Mouse (Mus musculus): ENCODE measurements at regions not wholly inside any gene's neighbourhood (a gene's known extent, or its start where the extent isn't known, plus 50 kb on each side); places are given as distances from the start of the nearest gene placed in this dataset.

DNA sequence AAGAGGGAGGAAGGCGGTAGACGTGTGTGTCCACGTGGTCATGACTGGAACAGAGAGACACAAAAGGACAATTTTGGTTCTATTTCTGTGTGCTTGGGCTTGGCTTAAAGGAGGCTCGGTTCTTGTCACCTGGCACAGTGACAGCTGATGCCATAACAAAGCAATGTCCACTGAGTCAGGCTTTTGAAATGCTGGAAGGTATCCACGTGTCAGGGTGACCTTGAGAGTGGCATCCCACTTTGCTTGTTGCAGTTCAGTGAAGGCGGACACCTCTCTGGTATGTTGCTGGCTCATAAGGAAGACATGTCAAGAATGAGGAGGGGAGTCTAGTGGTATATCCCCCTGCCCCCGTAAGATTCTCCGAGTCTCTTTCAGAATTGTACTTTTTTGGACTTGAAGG lies 192.6 kb upstream of the Ddhd1 start:
- 35% methylated on average over 8 of the region's 8 CpGs for WGBS
- H3K4me3 ChIP-seq: no peak overlapping the region
- H3K27ac ChIP-seq: peak overlapping the region; percentile 35
- ATAC-seq (replicated peaks; ENCODE audit: insufficient number of reproducible peaks, insufficient read depth, low FRiP score, low read depth): peak; percentile 58; the same call in 1 of the 2 replicates
- no peak overlapping the region for H3K9ac ChIP-seq
- peaks cover 16% of the 10 kb centered on the region for H3K4me1 ChIP-seq (replicated peaks)
- no peaks in the 10 kb centered on the region for H3K9me3 ChIP-seq (replicated peaks)
- H3K36me3 ChIP-seq: no peaks in the 10 kb centered on the region
- H3K27me3 ChIP-seq: no peaks in the 10 kb centered on the region
- H3K4me2 ChIP-seq: 0 out of 2 replicates have a peak overlapping the region, but pooled peaks have one; percentile 19

DNA sequence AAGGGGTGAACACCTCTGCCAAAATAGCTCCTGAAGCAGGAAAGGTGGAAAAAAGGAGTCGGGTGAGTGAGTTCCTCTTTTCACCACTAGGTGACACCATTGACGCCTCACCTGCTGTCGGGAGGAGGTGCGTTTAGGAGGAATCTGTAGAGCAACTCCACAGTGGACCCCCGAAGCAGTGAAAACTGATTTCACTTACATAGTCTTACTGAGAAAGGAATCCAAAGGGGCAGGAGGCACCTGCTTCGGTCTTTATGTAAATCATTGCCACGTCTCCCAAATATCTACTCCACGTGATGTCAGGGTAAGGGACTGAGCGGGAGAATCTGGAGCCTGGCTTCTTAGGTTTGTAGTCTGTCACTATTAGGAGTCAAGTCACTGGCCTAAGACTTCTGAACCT lies 220.5 kb upstream of the Ddhd1 start:
- Histone ChIP-seq H3K9ac (no peak overlapping the region), H3K4me3 (peak overlapping the region; percentile 17; the same call in 1 of the 2 replicates), H3K27me3 (no peaks in the 10 kb centered on the region), H3K4me1 (replicated peaks) (no peaks in the 10 kb centered on the region), H3K9me3 (replicated peaks) (no peaks in the 10 kb centered on the region), H3K36me3 (no peaks in the 10 kb centered on the region), H3K4me2 (peak overlapping the region; percentile 55), H3K27ac (no peak overlapping the region)
- ATAC-seq (replicated peaks; ENCODE audit: insufficient number of reproducible peaks, insufficient read depth, low FRiP score, low read depth): no peak
- WGBS: 13% methylated on average over 9 of the region's 9 CpGs

DNA sequence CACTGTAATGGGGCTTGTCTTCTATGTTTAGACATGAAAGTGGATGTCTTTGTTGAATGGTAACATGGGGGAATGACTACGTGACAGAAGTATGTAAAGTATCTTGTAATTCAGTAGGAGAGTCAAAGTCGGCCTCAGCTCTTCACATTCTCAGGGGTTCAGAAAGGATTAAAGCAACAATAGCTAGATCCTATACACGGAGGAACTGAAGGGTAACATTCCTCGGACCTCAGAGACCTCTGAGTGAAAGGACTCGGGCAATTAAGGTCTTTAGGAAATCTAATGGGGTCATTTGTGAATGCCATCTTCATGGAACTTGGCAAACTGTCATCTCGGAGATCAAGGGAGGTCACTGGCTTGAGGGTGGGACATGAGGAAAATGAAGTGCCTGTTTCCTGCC lies 262.8 kb upstream of the Ddhd1 start:
- H3K36me3 ChIP-seq: no peaks in the 10 kb centered on the region
- 10% methylated on average over 6 of the region's 6 CpGs for WGBS
- ATAC-seq (replicated peaks; ENCODE audit: insufficient number of reproducible peaks, insufficient read depth, low FRiP score, low read depth): peak; percentile 50; the same call in 1 of the 2 replicates
- H3K27ac ChIP-seq: peak overlapping the region; percentile 76
- peak overlapping the region; percentile 23 for H3K4me2 ChIP-seq
- H3K4me3 ChIP-seq: no peak overlapping the region
- peaks cover 17% of the 10 kb centered on the region for H3K4me1 ChIP-seq (replicated peaks)
- H3K9ac ChIP-seq: no peak overlapping the region
- H3K27me3 ChIP-seq: no peaks in the 10 kb centered on the region
- H3K9me3 ChIP-seq (replicated peaks): no peaks in the 10 kb centered on the region

DNA sequence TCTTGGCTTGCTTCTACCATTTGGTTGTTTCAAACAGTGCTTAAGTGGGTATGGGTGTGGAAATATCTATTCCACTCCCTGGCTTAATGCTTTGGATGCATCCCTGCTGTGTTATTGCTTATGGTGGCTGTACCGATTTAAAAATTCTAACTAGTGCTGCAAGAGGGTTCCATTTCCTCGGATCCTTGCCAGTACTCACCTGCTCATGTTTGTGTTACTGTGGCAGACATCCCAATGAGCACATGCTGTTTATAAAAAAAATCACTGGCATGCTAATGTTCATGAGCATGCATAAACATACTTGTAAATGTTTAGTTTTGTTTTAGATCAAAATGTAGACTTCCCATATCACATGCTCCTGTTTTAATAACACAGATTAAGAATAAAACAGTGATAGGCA lies 285.6 kb upstream of the Ddhd1 start:
- no peak for ATAC-seq (replicated peaks; ENCODE audit: insufficient number of reproducible peaks, insufficient read depth, low FRiP score, low read depth)
- Histone ChIP-seq H3K9ac (no peak overlapping the region), H3K4me3 (no peak overlapping the region), H3K9me3 (replicated peaks) (no peaks in the 10 kb centered on the region), H3K27me3 (no peaks in the 10 kb centered on the region), H3K4me1 (replicated peaks) (peaks cover 5% of the 10 kb centered on the region; the same call in 1 of the 2 replicates), H3K27ac (no peak overlapping the region), H3K4me2 (no peak overlapping the region), H3K36me3 (no peaks in the 10 kb centered on the region)
- WGBS: 79% methylated on average over 2 of the region's 2 CpGs

DNA sequence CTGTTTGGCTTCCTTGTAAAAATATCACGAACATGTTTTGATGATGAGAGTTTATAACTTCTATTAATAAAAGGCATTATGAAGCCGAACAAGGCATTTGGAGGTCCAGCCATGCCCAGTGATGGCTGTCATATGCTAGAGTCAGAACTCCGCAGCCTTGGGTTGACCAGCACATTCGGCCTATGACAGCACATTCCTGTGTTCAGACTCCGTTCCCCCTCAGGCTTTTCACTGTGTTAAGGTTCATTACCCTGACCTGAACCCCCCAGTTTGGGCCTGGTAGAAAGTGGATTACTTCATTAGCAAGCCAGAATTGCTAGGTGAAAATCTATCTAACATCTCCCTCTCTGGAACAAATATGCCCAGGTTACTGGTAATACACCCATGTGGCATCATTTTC lies 286.2 kb upstream of the Ddhd1 start:
- 79% methylated on average over 5 of the region's 5 CpGs for WGBS
- Histone ChIP-seq H3K27ac (no peak overlapping the region), H3K27me3 (no peaks in the 10 kb centered on the region), H3K4me3 (no peak overlapping the region), H3K4me2 (no peak overlapping the region), H3K9ac (no peak overlapping the region), H3K4me1 (replicated peaks) (peaks cover 5% of the 10 kb centered on the region; the same call in 1 of the 2 replicates), H3K9me3 (replicated peaks) (no peaks in the 10 kb centered on the region), H3K36me3 (no peaks in the 10 kb centered on the region)
- no peak for ATAC-seq (replicated peaks; ENCODE audit: insufficient number of reproducible peaks, insufficient read depth, low FRiP score, low read depth)

DNA sequence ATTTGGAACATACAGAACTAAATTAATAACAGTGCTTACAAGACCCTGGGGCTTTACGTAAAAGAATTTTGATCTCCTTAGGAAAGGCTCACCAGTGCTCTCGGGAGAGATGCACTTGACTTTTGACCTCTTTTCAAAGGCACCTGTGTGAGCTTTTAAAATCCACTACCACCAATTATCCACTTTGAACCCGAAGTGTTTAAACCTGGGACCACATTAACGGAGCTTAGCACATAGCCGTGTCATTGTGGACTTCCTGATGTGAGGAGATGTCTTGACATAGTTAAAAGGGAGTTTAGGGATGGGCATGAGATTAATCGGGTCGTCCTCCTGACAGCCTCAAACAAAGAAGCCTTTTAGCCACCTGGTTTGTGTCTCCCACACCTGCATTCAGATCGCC lies 286.6 kb upstream of the Ddhd1 start:
- Histone ChIP-seq H3K27ac (no peak overlapping the region), H3K27me3 (no peaks in the 10 kb centered on the region), H3K9ac (no peak overlapping the region), H3K9me3 (replicated peaks) (no peaks in the 10 kb centered on the region), H3K4me2 (no peak overlapping the region), H3K36me3 (no peaks in the 10 kb centered on the region), H3K4me1 (replicated peaks) (peaks cover 5% of the 10 kb centered on the region; the same call in 1 of the 2 replicates), H3K4me3 (no peak overlapping the region)
- no peak for ATAC-seq (replicated peaks; ENCODE audit: insufficient number of reproducible peaks, insufficient read depth, low FRiP score, low read depth)
- WGBS: 47% methylated on average over 8 of the region's 8 CpGs

DNA sequence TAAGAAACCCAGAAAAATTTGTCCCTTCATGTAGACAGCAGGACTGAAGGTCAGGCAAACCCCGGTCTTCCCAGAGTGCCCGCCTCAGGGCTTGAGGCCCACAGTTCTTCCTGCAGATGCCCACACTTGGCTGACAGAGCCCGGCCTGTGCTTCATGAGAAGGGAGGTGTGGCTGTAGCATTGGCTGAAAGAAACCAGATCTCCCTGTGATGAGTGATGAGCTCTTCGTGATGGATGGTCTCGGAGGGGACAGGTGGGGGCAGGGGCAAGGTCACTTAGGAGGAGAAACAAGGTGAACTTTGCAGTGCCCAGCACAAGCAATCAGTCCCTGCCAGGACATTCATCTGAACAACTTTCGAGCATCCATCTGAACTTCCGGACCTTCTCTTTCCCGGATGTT lies 298.7 kb upstream of the Ddhd1 start:
- peak; percentile 79; the same call in 1 of the 2 replicates for ATAC-seq (replicated peaks; ENCODE audit: insufficient number of reproducible peaks, insufficient read depth, low FRiP score, low read depth)
- Histone ChIP-seq H3K27me3 (no peaks in the 10 kb centered on the region), H3K4me2 (no peak overlapping the region), H3K36me3 (no peaks in the 10 kb centered on the region), H3K4me1 (replicated peaks) (no peaks in the 10 kb centered on the region), H3K9ac (no peak overlapping the region), H3K27ac (peak overlapping the region; percentile 54), H3K4me3 (no peak overlapping the region), H3K9me3 (replicated peaks) (no peaks in the 10 kb centered on the region)
- 32% methylated on average over 8 of the region's 8 CpGs for WGBS

DNA sequence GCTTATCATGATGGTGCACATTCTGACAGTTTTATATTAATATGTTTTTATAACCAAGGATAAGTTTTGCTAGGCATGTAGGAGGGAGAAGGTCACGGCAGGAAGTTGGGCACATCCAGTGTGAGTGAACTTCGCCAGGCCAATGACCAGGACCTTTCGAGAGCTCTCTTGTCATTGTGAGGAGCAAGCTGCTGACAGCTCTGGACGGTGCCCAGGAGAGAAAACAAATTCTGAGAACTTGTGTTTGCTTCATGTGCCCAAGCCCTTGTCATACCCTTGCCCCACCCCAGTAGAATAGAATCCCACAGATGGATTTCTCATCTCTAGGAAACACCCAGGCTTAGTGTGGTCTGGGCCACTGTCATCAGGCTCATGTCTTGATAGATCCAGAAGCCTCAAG lies 304.5 kb upstream of the Ddhd1 start:
- no peak overlapping the region for H3K9ac ChIP-seq
- no peaks in the 10 kb centered on the region for H3K4me1 ChIP-seq (replicated peaks)
- H3K4me3 ChIP-seq: no peak overlapping the region
- no peaks in the 10 kb centered on the region for H3K36me3 ChIP-seq
- no peak overlapping the region for H3K4me2 ChIP-seq
- H3K27ac ChIP-seq: no peak overlapping the region
- H3K27me3 ChIP-seq: no peaks in the 10 kb centered on the region
- H3K9me3 ChIP-seq (replicated peaks): no peaks in the 10 kb centered on the region
- no peak for ATAC-seq (replicated peaks; ENCODE audit: insufficient number of reproducible peaks, insufficient read depth, low FRiP score, low read depth)
- 54% methylated on average over 4 of the region's 4 CpGs for WGBS

DNA sequence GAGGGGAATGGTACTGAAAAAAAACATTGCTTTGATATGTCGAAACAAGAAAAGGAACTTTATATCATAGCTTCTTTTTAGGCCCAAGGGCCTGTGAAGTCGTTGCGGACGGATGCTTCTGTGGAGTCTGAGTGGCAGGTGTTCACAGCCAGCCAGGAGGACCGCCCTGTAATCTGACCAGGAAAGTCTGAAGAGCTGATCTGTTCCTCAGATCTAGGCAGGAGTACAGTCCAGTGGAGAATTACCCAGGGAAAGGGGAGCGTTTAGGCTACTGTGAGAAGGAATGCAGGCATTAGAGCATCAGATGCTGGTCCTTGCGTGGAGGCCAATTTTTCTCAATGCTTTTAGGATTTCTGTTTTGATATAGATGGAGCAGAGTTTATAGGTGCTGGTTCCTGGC lies 306.1 kb upstream of the Ddhd1 start:
- no peak overlapping the region for H3K4me2 ChIP-seq
- H3K4me1 ChIP-seq (replicated peaks): no peaks in the 10 kb centered on the region
- ATAC-seq (replicated peaks; ENCODE audit: insufficient number of reproducible peaks, insufficient read depth, low FRiP score, low read depth): no peak
- no peak overlapping the region for H3K9ac ChIP-seq
- H3K36me3 ChIP-seq: no peaks in the 10 kb centered on the region
- no peak overlapping the region for H3K27ac ChIP-seq
- H3K27me3 ChIP-seq: no peaks in the 10 kb centered on the region
- 73% methylated on average over 7 of the region's 7 CpGs for WGBS
- H3K4me3 ChIP-seq: no peak overlapping the region
- no peaks in the 10 kb centered on the region for H3K9me3 ChIP-seq (replicated peaks)

DNA sequence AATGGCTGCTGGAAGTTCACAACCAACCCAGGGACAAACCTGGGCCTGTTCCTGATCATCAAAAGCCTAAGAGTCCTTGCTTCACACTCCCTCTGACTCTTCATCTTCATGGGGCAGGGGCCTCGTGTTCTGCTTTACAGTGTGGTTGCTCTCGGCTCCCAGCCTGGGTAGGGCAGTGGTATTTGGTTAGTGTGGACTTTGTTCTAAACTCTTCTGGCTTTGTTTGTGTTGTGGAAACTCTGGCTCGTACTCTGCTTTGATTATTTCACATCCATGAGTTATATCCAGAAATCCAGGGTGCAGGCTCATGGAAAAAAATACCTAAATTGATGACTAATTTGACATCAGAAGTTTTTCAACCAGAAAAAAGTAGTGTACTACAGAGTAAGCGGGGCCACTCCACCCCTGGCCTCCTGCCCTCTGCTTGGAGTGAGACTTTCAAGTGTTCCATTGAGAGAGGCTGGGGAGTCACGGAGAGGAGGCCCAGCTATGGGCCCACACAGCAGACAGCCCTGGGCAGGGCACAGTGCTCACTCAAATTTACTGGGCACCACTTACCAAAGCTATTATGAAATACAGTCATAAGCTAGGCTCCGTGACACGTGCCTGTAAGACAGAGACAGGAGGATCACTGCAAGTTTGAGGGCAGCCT lies 325.4 kb upstream of the Ddhd1 start:
- ATAC-seq (replicated peaks; ENCODE audit: insufficient number of reproducible peaks, insufficient read depth, low FRiP score, low read depth): 0 out of 2 replicates have a peak, but pooled peaks have one; percentile 18
- Histone ChIP-seq H3K36me3 (no peaks in the 10 kb centered on the region), H3K9ac (no peak overlapping the region), H3K9me3 (replicated peaks) (no peaks in the 10 kb centered on the region), H3K4me2 (no peak overlapping the region), H3K27me3 (no peaks in the 10 kb centered on the region), H3K4me1 (replicated peaks) (no peaks in the 10 kb centered on the region), H3K4me3 (no peak overlapping the region), H3K27ac (no peak overlapping the region)
- WGBS: 70% methylated on average over 7 of the region's 7 CpGs

DNA sequence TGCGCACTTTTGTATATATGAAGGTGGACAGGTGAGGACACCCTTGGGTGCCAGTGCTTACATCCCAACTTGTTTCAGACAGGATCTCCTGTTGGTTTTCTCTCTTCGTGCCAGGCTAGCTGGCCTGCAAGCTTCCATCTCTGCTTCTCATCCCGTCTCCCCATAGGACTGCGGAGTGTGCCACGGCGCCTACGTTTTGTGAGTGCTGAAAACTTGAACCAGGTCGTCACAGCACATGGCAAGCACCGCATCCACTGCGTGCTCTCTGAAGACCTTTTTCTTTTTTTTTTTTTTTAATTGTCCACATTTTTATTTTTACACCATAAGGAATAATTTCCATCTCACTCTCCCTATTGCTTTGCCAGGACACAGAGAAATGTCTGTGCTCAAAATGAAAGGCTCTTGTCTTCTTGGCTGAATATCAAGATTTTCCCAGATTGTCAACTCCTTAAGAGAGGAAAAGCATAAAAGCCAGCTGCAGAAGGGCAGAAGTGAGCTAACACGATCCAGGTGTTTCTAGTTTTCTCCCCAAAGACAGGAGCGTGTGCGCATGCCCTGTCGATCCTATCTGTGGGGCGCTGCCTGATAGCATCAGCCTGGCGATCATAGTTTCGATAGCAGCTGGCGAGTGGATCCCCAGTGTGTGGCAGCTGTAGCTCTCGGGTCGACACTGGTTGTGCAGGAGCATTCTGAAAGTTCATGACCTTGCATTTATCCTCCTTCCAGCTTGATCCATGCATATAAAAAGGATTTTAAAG lies 326.4 kb upstream of the Ddhd1 start:
- no peak overlapping the region for H3K4me3 ChIP-seq
- H3K4me2 ChIP-seq: no peak overlapping the region
- WGBS: 72% methylated on average over 20 of the region's 20 CpGs
- H3K9me3 ChIP-seq (replicated peaks): no peaks in the 10 kb centered on the region
- H3K27me3 ChIP-seq: no peaks in the 10 kb centered on the region
- no peak overlapping the region for H3K27ac ChIP-seq
- ATAC-seq (replicated peaks; ENCODE audit: insufficient number of reproducible peaks, insufficient read depth, low FRiP score, low read depth): no peak
- no peaks in the 10 kb centered on the region for H3K4me1 ChIP-seq (replicated peaks)
- no peaks in the 10 kb centered on the region for H3K36me3 ChIP-seq
- no peak overlapping the region for H3K9ac ChIP-seq
